Comparison of ENCODE assay signal across 9 mouse cellular contexts in genomic region chr12:88419912-88420621, GRCm38 (mm10). TPM values are rescaled to one million over a fixed set of nuclear protein-coding genes. Genes with fewer than 3 reads are reported as not detected.
DNase-seq lines count a peak whose midpoint lies in the region; ATAC-seq and TF ChIP-seq lines count a peak whose summit lies in the region.
"Had no signal": no experiment of that assay in that cellular context is flagged by ENCODE, and none has a peak within 500 bp of the region (broad histone marks: within the 10 kb centered on the region; RNA-seq: fewer than 3 reads in every experiment).

No protein-coding gene starts in this region.

- no peak overlapping the region for H3K27ac ChIP-seq in forebrain, postnatal 0 days (ENCODE audit: low read depth, low read length)
- no peak overlapping the region for H3K27ac ChIP-seq in forebrain, embryonic 15.5 days (replicated peaks)
- H3K27ac ChIP-seq in hindbrain, postnatal 0 days: no peak overlapping the region
- H3K27ac ChIP-seq in midbrain, embryonic 15.5 days: no peak overlapping the region
- H3K27ac ChIP-seq: liver, embryonic 13.5 days had no signal

- H3K9me3 ChIP-seq in forebrain, postnatal 0 days (ENCODE audit: low read length): no peaks in the 10 kb centered on the region
- no peaks in the 10 kb centered on the region for H3K9me3 ChIP-seq in forebrain, embryonic 15.5 days
- H3K9me3 ChIP-seq in hindbrain, postnatal 0 days (ENCODE audit: low read length): no peaks in the 10 kb centered on the region
- H3K9me3 ChIP-seq in midbrain, embryonic 15.5 days: no peaks in the 10 kb centered on the region
- H3K9me3 ChIP-seq: liver, embryonic 13.5 days had no signal

- 68% methylated on average over 12 of the region's 12 CpGs for WGBS in forebrain, postnatal 0 days
- WGBS in forebrain, embryonic 15.5 days: 70% methylated on average over 12 of the region's 12 CpGs
- 59% methylated on average over 12 of the region's 12 CpGs for WGBS in hindbrain, postnatal 0 days
- 71% methylated on average over 12 of the region's 12 CpGs for WGBS in midbrain, embryonic 15.5 days

- no peak for TF ChIP-seq CTCF in forebrain, postnatal 0 days (IDR thresholded peaks at IDR 0.05; ENCODE audit: low read depth)
- TF ChIP-seq CTCF in hindbrain, postnatal 0 days (IDR thresholded peaks at IDR 0.05; ENCODE audit: low read depth): no peak

- H3K4me1 ChIP-seq in forebrain, postnatal 0 days (ENCODE audit: insufficient read depth): 0 out of 2 replicates have a peak, but pooled peaks cover 5% of the 10 kb centered on the region
- no peaks in the 10 kb centered on the region for H3K4me1 ChIP-seq in forebrain, embryonic 15.5 days
- no peaks in the 10 kb centered on the region for H3K4me1 ChIP-seq in hindbrain, postnatal 0 days (ENCODE audit: insufficient read depth, low read length)
- peaks cover 6% of the 10 kb centered on the region; the same call in 1 of the 2 replicates for H3K4me1 ChIP-seq in midbrain, embryonic 15.5 days
- H3K4me1 ChIP-seq: liver, embryonic 13.5 days had no signal

- ATAC-seq in forebrain, postnatal 0 days: peak; percentile 62
- no peak; the same call in 1 of the 2 replicates for ATAC-seq in forebrain, embryonic 15.5 days (replicated peaks)
- ATAC-seq in hindbrain, postnatal 0 days: peak; percentile 48; the same call in 1 of the 2 replicates
- ATAC-seq in midbrain, embryonic 15.5 days (replicated peaks): peak; percentile 65
- ATAC-seq in CD4-positive, CD25-positive, alpha-beta regulatory T cell, adult 4 months: no peak

- peak; percentile 32 for DNase-seq in forebrain, postnatal 0 days
- DNase-seq in right cerebral cortex, postnatal 10 days (ENCODE audit: low spot score in 2 of 2): peak; percentile 51 to 59
- DNase-seq in right cerebral cortex, postnatal 25 days: no peak
- DNase-seq in hindbrain, postnatal 0 days (ENCODE audit: low spot score): peak; percentile 29
- no peak for DNase-seq in urinary bladder, postnatal 10 days (ENCODE audit: low spot score)
- DNase-seq: liver, embryonic 13.5 days had no signal

- no peaks in the 10 kb centered on the region for H3K36me3 ChIP-seq in forebrain, postnatal 0 days (ENCODE audit: insufficient read depth)
- no peaks in the 10 kb centered on the region for H3K36me3 ChIP-seq in forebrain, embryonic 15.5 days
- no peaks in the 10 kb centered on the region for H3K36me3 ChIP-seq in hindbrain, postnatal 0 days (ENCODE audit: insufficient read depth, low read length)
- no peaks in the 10 kb centered on the region for H3K36me3 ChIP-seq in midbrain, embryonic 15.5 days (replicated peaks)
- H3K36me3 ChIP-seq: liver, embryonic 13.5 days had no signal

- no peak overlapping the region for H3K4me3 ChIP-seq in forebrain, postnatal 0 days (ENCODE audit: low read depth, low read length)
- no peak overlapping the region for H3K4me3 ChIP-seq in forebrain, embryonic 15.5 days
- H3K4me3 ChIP-seq in hindbrain, postnatal 0 days (ENCODE audit: low read length): no peak overlapping the region
- no peak overlapping the region for H3K4me3 ChIP-seq in midbrain, embryonic 15.5 days
- H3K4me3 ChIP-seq: liver, embryonic 13.5 days had no signal

- H3K4me2 ChIP-seq in forebrain, postnatal 0 days (ENCODE audit: low read depth): no peak overlapping the region
- no peak overlapping the region for H3K4me2 ChIP-seq in forebrain, embryonic 15.5 days (replicated peaks)
- H3K4me2 ChIP-seq in hindbrain, postnatal 0 days (ENCODE audit: low read depth, low read length): no peak overlapping the region
- no peak overlapping the region for H3K4me2 ChIP-seq in midbrain, embryonic 15.5 days
- H3K4me2 ChIP-seq: liver, embryonic 13.5 days had no signal

- no peak overlapping the region for H3K9ac ChIP-seq in forebrain, postnatal 0 days
- H3K9ac ChIP-seq in forebrain, embryonic 15.5 days (replicated peaks): no peak overlapping the region
- no peak overlapping the region for H3K9ac ChIP-seq in hindbrain, postnatal 0 days (replicated peaks; ENCODE audit: low read length)
- H3K9ac ChIP-seq in midbrain, embryonic 15.5 days: no peak overlapping the region
- H3K9ac ChIP-seq: liver, embryonic 13.5 days had no signal

- no peaks in the 10 kb centered on the region for H3K27me3 ChIP-seq in forebrain, postnatal 0 days (ENCODE audit: insufficient read depth, low read length)
- no peaks in the 10 kb centered on the region for H3K27me3 ChIP-seq in forebrain, embryonic 15.5 days
- H3K27me3 ChIP-seq in hindbrain, postnatal 0 days (ENCODE audit: insufficient read depth, low read length): no peaks in the 10 kb centered on the region
- no peaks in the 10 kb centered on the region for H3K27me3 ChIP-seq in midbrain, embryonic 15.5 days (replicated peaks)
- H3K27me3 ChIP-seq: liver, embryonic 13.5 days had no signal

RNA-seq across cellular contexts. Expression of gene Adck1, which starts 59.7 kb away (rescaled TPM):
- total RNA-seq in forebrain, postnatal 0 days (2014; rRNA removed): 40.5 and 41.4 TPM in 2 replicates
- 39.6 and 43.9 TPM in 2 replicates for polyA plus RNA-seq in forebrain, postnatal 0 days (2015; fragmentation: Nextera tagmentation; extraction: Ambion mirVana)
- polyA plus RNA-seq in forebrain, embryonic 15.5 days (2015; fragmentation: Nextera tagmentation; extraction: Ambion mirVana): 33.3 and 35.1 TPM in 2 replicates
- total RNA-seq in hindbrain, postnatal 0 days (2014; rRNA removed): 44.7 and 48.7 TPM in 2 replicates
- polyA plus RNA-seq in hindbrain, postnatal 0 days (2015; fragmentation: Nextera tagmentation; extraction: Ambion mirVana): 37.5 and 40.1 TPM in 2 replicates
- polyA plus RNA-seq in midbrain, embryonic 15.5 days (2015; fragmentation: Nextera tagmentation; extraction: Ambion mirVana): 38.8 and 43.3 TPM in 2 replicates
- polyA plus RNA-seq in CD4-positive, CD25-positive, alpha-beta regulatory T cell, adult 4 months (2017; shearing (Covaris generic)): 10 to 100 TPM; 11.5 to 21.0 TPM

Comparison
In these comparisons a context has a peak if more than half of its experiments do, and no peak if none do; other contexts are left out.
1. ATAC-seq: peak in forebrain, postnatal 0 days (single experiment), hindbrain, postnatal 0 days (single experiment) and midbrain, embryonic 15.5 days (single experiment); none in forebrain, embryonic 15.5 days (single experiment) and CD4-positive, CD25-positive, alpha-beta regulatory T cell, adult 4 months (single experiment).
2. DNase-seq: peak in forebrain, postnatal 0 days (single experiment), right cerebral cortex, postnatal 10 days (2 of 2) and hindbrain, postnatal 0 days (single experiment); none in right cerebral cortex, postnatal 25 days (single experiment) and urinary bladder, postnatal 10 days (single experiment).